Mouse (Mus musculus) cerebral cortex, adult 2 months (tissue): Measurements from ENCODE around the gene Msh2.

Source experiments
- WGBS: fragments of 180-500 bp; shearing (Covaris S2); methylation state at CpG from one replicate; pipeline ENCODE4 v1.1.7; 2018; 5-methylcytosine and 5-hydroxymethylcytosine counted together

Gene Msh2

GRCm38 (mm10) chr17:87700101-87700500 lies 28.0 kb downstream of the Msh2 start:
- WGBS, result 84% methylated on average over 8 of the region's 8 CpGs

GRCm38 (mm10) chr17:87724727-87725126 lies 52.6 kb downstream of the Msh2 start:
- 78% methylated on average over 7 of the region's 7 CpGs for WGBS

GRCm38 (mm10) chr17:87726489-87727356 lies 54.6 kb downstream of the Msh2 start:
- WGBS, result 49% methylated on average over 12 of the region's 12 CpGs

- WGBS, result 83% methylated on average over 4 of the region's 4 CpGs
These were observed 59.8 kb downstream of the Msh2 start for GRCm38 (mm10) chr17:87731962-87732361.

GRCm38 (mm10) chr17:87734471-87734870 lies 62.3 kb downstream of the Msh2 start:
- WGBS, result 82% methylated on average over 8 of the region's 8 CpGs

GRCm38 (mm10) chr17:87737144-87737543 lies 65.0 kb downstream of the Msh2 start:
- WGBS, result 85% methylated on average over 3 of the region's 3 CpGs

- 53% methylated on average over 1 of the region's 1 CpGs for WGBS
These were observed 67.7 kb downstream of the Msh2 start for GRCm38 (mm10) chr17:87739835-87740234.

GRCm38 (mm10) chr17:87744985-87745925 lies 73.1 kb downstream of the Msh2 start:
- 14% methylated on average over 32 of the region's 32 CpGs for WGBS

GRCm38 (mm10) chr17:87745926-87746888 lies 74.1 kb downstream of the Msh2 start:
- 4% methylated on average over 101 of the region's 101 CpGs for WGBS

- WGBS, result 79% methylated on average over 4 of the region's 4 CpGs
These were observed 88.2 kb downstream of the Msh2 start for GRCm38 (mm10) chr17:87760315-87760714.

- 35% methylated on average over 7 of the region's 7 CpGs for WGBS
These were observed 91.0 kb downstream of the Msh2 start for GRCm38 (mm10) chr17:87763146-87763545.

- 92% methylated on average over 11 of the region's 11 CpGs for WGBS
These were observed 92.9 kb downstream of the Msh2 start for GRCm38 (mm10) chr17:87765031-87765430.

- 65% methylated on average over 6 of the region's 6 CpGs for WGBS
These were observed 94.8 kb downstream of the Msh2 start for GRCm38 (mm10) chr17:87766888-87767287.

- 37% methylated on average over 5 of the region's 5 CpGs for WGBS
These were observed 98.6 kb downstream of the Msh2 start for GRCm38 (mm10) chr17:87770766-87771165.

- 78% methylated on average over 3 of the region's 3 CpGs for WGBS
These were observed 101.0 kb downstream of the Msh2 start for GRCm38 (mm10) chr17:87773175-87773574.
